Mouse (Mus musculus) hindbrain, embryonic 10.5 days (tissue): ENCODE measurements around the gene Gga1. TPM values are rescaled to one million over a fixed set of nuclear protein-coding genes. Genes with fewer than 3 reads are reported as not detected.
"Not testable (repeated sequence)": the region's sequence is repeated elsewhere in the genome, so short reads cannot be mapped to it uniquely, and the experiment has no call there.

Experiments used
- DNase-seq: peaks from one replicate; pipeline ENCODE4 v3.0.0-alpha.2; 2017; ENCODE audit warnings: low spot score
- H3K27ac ChIP-seq: fragments of 300-500 bp; sonication (generic); 2 replicates; pipeline ENCODE4 v1.5.1; 2016; ENCODE audit warnings: mild to moderate bottlenecking, moderate library complexity
- H3K27me3 ChIP-seq: fragments of 300-500 bp; sonication (generic); 2 replicates; pipeline ENCODE4 v1.6.1; 2016; ENCODE audit warnings: mild to moderate bottlenecking; ENCODE audit not compliant: poor library complexity, insufficient read depth, severe bottlenecking
- H3K36me3 ChIP-seq: fragments of 300-500 bp; sonication (generic); 2 replicates; pipeline ENCODE4 v1.6.1; 2016; ENCODE audit warnings: mild to moderate bottlenecking, moderate library complexity
- H3K4me1 ChIP-seq: fragments of 300-500 bp; sonication (generic); replicated peaks from 2 replicates; pipeline ENCODE4 v1.6.1; 2016; ENCODE audit warnings: mild to moderate bottlenecking
- H3K4me3 ChIP-seq: fragments of 300-500 bp; sonication (generic); 2 replicates; pipeline ENCODE4 v1.5.1; 2016; ENCODE audit warnings: mild to moderate bottlenecking, moderate library complexity
- H3K9me3 ChIP-seq: fragments of 300-500 bp; sonication (generic); 2 replicates; pipeline ENCODE4 v1.6.1; 2016; ENCODE audit warnings: mild to moderate bottlenecking, moderate library complexity
- WGBS: fragments of 180-500 bp; shearing (Covaris S2); methylation state at CpG from one replicate; pipeline ENCODE4 v1.1.7; 2016; 5-methylcytosine and 5-hydroxymethylcytosine counted together
- polyA plus RNA-seq: library from polyadenylated mRNA; unstranded; fragments of >200 nt; fragmentation: Nextera tagmentation; extraction: Ambion mirVana; gene quantifications from 2 replicates; pipeline ENCODE4 v1.2.1, GENCODE M21; 2016

Gga1 gene
- polyA plus RNA-seq, 1 experiment from 2014 or later, result 60.7 TPM

DNA sequence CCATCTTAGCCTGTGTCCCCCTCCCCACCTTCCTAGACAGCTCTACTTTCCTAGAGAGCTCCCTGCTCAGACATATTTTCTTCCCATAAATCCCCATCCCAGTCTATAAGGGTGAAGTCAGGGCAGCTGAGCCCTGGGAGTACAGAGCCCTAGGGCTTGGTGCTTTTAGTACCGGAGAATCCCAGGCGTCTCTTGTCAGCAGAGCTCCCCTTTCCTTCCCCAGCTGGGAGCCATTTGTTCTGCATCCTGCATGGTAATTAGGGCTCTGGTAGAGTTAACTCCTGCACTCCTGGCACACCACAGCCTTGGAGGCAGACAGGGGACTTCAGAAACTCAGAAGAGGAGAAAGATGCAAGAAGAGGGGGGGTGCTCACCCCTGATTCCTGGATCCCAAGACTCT, 37.2 kb upstream of the Gga1 start:
- Histone ChIP-seq H3K4me3 (no peak overlapping the region), H3K36me3 (no peaks in the 10 kb centered on the region), H3K27ac (peak overlapping the region; percentile 81), H3K27me3 (peaks cover 48% of the 10 kb centered on the region), H3K9me3 (peaks cover 4% of the 10 kb centered on the region; the same call in 1 of the 2 replicates), H3K4me1 (peaks cover 81% of the 10 kb centered on the region)
- WGBS, result 0% methylated on average over 2 of the region's 2 CpGs
- peak; percentile 48 for DNase-seq

DNA sequence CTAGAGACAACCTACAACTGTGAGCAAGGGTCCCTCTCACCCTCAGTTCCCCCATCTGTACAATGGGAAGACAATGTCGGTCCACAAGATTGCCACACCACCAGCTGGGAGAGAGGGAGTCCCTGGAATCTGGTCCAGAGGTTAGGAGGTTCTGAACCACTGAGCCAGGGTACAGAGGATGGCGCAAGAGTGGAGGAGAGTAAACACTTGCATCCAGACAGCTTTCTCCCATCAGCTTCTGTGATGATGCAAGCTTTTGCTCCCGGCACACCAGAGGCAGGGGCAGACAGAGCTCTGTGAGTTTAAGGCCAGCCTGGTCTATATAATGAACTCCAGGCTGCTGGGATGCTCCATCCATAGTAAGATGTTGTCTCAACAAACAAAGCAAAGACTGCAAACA, 36.7 kb upstream of the Gga1 start:
- H3K4me3 ChIP-seq, result no peak overlapping the region
- peaks cover 4% of the 10 kb centered on the region; the same call in 1 of the 2 replicates for H3K9me3 ChIP-seq
- H3K36me3 ChIP-seq, result no peaks in the 10 kb centered on the region
- H3K4me1 ChIP-seq, result peaks cover 81% of the 10 kb centered on the region
- WGBS, result 48% methylated on average over 3 of the region's 3 CpGs
- peak; percentile 4 for DNase-seq
- peak overlapping the region; percentile 81 for H3K27ac ChIP-seq
- H3K27me3 ChIP-seq, result peaks cover 53% of the 10 kb centered on the region

DNA sequence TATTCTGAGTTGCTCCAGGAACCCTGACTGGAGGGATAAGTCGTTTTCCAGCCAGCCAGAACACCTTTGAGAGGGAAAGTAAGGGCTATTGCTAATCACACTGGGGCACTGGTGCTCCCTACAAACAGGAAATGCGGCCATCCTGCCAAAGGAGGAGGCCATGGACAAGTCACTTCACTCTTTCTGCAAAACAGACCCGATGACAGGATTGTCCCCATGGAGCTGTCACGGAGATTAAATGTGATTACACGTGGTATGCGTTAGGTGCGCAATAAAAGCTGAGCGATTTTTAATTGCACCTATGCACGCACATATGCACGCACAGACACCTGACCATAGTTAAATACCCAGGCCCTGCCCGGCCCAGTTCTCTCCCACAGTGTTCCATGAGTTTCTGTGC, 36.2 kb upstream of the Gga1 start:
- 56% methylated on average over 11 of the region's 11 CpGs for WGBS
- peak overlapping the region; percentile 81; the same call in 1 of the 2 replicates for H3K27ac ChIP-seq
- H3K4me3 ChIP-seq, result no peak overlapping the region
- H3K36me3 ChIP-seq, result no peaks in the 10 kb centered on the region
- peaks cover 81% of the 10 kb centered on the region for H3K4me1 ChIP-seq
- DNase-seq, result no peak
- H3K9me3 ChIP-seq, result peaks cover 4% of the 10 kb centered on the region; the same call in 1 of the 2 replicates
- peaks cover 56% of the 10 kb centered on the region for H3K27me3 ChIP-seq

DNA sequence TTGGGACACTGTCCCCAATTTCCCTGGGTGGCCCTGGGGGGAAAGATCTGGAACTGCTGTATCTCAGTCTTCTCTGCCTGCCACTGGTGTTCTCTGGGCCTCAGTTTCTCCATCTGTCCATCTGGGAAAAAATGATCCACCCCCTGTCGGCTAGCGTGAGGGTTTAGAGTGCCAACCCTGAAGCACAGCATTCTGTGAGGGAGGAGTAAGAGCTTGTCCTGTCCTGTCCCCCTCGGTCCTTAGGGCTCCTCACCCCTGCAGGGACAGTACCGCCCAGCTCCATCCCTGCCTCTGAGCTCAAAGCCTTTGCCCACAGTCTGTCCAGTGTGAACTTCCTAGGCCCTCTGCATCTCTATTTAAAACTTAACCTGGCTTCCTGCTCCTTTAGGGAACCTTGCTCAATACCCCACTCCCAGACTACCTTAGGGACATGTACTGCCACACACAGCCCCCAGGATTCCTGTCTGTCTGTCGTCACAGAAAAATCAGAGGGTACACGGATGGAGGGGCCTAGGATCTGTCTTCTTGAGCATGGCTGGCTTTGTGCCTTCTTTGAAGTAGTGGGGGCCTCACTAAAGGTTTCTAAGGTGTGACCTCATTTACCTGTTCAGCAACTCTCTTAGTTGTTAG, 35.7 kb upstream of the Gga1 start:
- Histone ChIP-seq H3K4me3 (no peak overlapping the region), H3K4me1 (peaks cover 81% of the 10 kb centered on the region), H3K27ac (peak overlapping the region; percentile 35), H3K36me3 (no peaks in the 10 kb centered on the region), H3K27me3 (peaks cover 56% of the 10 kb centered on the region), H3K9me3 (peaks cover 4% of the 10 kb centered on the region; the same call in 1 of the 2 replicates)
- WGBS, result 36% methylated on average over 6 of the region's 6 CpGs
- DNase-seq, result no peak

DNA sequence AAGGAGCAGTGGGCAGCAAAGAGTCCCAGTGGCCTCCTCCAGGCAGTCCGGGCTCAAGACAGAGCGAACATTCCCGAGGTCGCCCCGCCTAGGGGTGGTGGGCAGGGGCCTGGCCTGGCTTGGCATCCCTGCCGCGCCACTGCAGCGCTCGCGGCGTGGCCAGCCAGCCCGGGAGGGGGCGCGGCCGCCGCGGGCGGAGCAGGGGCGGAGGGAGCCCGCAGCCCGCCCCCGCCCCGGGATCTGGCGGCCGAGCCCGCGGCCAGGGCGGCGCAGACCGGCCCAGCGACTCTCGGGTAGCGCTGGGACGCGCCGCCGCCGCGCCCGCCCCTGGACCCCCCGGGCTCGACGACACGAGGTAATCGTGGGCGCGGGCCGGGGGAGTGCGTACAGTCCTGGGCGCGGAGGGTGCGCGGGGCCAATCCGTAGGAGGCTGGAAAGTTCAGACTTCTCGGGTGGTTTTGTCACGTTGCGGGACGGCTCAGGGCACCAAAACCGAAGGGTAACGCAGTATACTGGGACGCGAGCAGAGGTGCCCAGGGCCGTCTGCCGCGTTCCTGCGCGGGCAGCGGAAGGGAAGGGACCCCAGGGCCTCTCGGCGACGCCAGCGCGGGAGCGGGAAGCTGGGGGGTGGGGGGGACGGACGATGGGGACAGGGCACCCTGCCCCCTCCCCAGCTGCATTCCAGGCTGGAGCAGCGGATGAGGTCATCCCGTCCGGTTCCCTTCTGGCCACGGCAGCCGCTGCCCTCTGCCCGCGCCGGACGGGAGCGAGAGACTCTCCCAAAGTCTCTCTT, 34.4 kb upstream of the Gga1 start, which contains the start of gene Cdc42ep1:
Gene Cdc42ep1 (plus strand): TSS at position 254 of the 793 bp plus-strand sequence.
- peaks cover 87% of the 10 kb centered on the region for H3K4me1 ChIP-seq
- no peaks in the 10 kb centered on the region for H3K36me3 ChIP-seq
- H3K4me3 ChIP-seq, result peak within 1 kb of the TSS; percentile 65
- peaks cover 58% of the 10 kb centered on the region for H3K27me3 ChIP-seq
- no peaks in the 10 kb centered on the region for H3K9me3 ChIP-seq
- H3K27ac ChIP-seq, result peak within 1 kb of the TSS; percentile 92
- peak; percentile 65 for DNase-seq
- WGBS, result under 1% methylated on average over 86 of the region's 86 CpGs

DNA sequence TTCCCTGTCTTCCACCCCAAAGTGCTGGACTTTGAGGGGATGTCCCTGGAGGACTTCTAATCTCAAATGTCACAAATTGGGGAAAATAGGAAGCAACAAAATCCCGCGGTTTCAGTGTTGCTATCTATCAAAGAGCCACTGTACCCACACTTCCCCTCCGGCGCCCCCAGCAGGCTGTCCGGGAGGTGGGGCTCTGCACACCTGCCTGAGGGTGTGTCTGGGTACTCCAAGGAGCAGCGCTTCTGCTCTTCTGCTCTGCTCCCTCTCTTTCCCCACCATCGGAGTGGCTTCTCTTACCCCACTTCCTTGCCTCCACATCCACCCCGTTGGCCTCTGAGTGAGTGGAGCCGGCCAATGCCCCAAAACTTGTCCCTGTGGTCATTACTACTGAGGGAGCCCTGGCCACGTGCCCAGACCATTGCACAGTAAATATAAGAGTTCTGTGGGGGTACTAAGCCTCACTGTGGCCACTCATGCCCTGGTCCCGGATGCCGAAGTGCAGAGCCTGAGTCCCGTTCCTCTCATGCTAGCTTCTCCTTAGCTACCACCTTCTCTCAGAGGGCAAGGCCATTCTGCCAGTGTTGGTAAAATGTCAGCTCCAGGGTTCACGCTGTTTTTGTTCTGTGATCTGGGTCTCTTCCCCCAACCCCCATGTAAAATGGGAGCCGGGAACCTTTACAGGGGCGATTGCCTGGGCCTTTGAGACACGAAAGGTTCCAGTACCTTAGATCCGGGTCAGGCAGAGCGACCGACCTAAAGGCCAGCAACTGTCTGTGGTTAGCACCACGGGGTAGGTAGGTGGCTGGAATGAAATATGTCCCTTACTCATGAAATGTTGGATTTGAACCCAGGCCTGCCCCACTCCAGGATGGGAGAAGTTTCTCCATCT, 33.2 kb upstream of the Gga1 start:
- 39% methylated on average over 21 of the region's 21 CpGs for WGBS
- Histone ChIP-seq H3K36me3 (no peaks in the 10 kb centered on the region), H3K9me3 (no peaks in the 10 kb centered on the region), H3K27me3 (peaks cover 60% of the 10 kb centered on the region), H3K4me3 (peak overlapping the region; percentile 65), H3K4me1 (peaks cover 85% of the 10 kb centered on the region), H3K27ac (peak overlapping the region; percentile 92)
- DNase-seq, result peak; percentile 17

DNA sequence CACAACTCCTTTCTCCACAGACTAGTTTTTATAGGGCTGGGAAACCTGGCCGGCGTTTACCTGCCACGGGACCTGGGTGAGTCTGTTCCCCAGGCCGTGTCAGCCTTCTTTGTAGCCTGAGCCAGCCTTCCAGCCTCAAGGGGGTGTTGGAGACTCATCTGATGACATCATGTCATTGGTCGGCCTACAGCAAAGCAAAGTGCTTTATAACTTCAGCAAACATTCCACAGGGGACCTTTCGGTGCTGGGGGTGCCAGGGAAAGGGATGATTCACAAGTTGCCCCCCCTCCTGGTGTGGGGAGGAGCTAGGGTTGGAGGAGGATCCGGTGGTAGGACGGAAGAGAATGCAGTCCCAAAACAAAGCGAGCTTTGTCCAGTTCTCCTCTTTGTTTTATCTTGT, 32.2 kb upstream of the Gga1 start:
- peaks cover 82% of the 10 kb centered on the region for H3K4me1 ChIP-seq
- peaks cover 65% of the 10 kb centered on the region for H3K27me3 ChIP-seq
- H3K4me3 ChIP-seq, result peak overlapping the region; percentile 65; the same call in 1 of the 2 replicates
- peak overlapping the region; percentile 66 for H3K27ac ChIP-seq
- H3K36me3 ChIP-seq, result 0 out of 2 replicates have a peak, but pooled peaks cover 6% of the 10 kb centered on the region
- DNase-seq, result peak; percentile 16
- 34% methylated on average over 9 of the region's 9 CpGs for WGBS
- H3K9me3 ChIP-seq, result no peaks in the 10 kb centered on the region

DNA sequence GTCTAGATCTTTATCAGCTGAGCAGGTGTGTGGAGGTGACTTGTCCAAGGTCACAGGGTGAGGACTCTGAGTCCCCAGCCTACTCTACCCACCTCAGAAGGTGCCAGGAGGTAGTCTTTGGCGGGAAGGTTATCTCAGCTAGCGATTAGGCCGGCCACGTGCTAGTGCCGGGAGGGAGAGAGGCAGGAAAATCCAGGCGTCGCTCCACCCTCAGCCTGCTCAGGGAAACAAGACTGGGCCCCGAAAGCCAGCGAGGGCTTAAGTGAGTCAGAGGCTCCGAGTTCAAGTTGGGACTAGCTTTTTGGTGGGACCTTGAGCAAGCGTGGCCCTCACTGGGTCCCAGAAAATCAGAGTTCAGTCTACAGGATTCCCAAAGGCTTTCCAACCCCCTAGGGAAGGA, 31.7 kb upstream of the Gga1 start:
- Histone ChIP-seq H3K4me3 (0 out of 2 replicates have a peak overlapping the region, but pooled peaks have one; percentile 13), H3K27me3 (peaks cover 67% of the 10 kb centered on the region), H3K4me1 (peaks cover 82% of the 10 kb centered on the region), H3K36me3 (0 out of 2 replicates have a peak, but pooled peaks cover 6% of the 10 kb centered on the region), H3K9me3 (no peaks in the 10 kb centered on the region), H3K27ac (peak overlapping the region; percentile 66)
- peak; percentile 3 for DNase-seq
- WGBS, result 77% methylated on average over 11 of the region's 11 CpGs

DNA sequence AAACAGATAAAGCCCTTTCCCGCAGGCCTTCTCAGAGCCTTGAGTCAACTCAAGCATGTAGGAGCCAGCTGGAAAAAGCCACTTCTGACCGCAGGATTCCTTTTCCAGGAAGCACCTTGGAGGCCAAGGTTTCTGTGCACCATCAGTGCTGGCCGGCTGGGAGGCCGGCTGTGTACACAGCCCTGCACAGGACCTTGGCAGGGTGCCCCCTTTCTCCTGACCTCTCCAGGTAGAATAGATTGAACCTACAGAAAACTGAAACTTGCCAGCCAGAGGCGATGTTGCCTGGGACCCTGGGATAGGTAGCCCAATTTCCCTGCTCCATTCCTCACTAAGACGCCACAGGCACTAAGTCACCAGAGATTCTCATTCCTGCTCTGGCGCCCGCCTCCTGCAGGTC, 31.1 kb upstream of the Gga1 start:
- peak; percentile 1 for DNase-seq
- H3K4me1 ChIP-seq, result peaks cover 82% of the 10 kb centered on the region
- 0 out of 2 replicates have a peak, but pooled peaks cover 6% of the 10 kb centered on the region for H3K36me3 ChIP-seq
- WGBS, result 85% methylated on average over 8 of the region's 8 CpGs
- no peaks in the 10 kb centered on the region for H3K9me3 ChIP-seq
- H3K4me3 ChIP-seq, result no peak overlapping the region
- peak overlapping the region; percentile 66 for H3K27ac ChIP-seq
- H3K27me3 ChIP-seq, result peaks cover 65% of the 10 kb centered on the region

DNA sequence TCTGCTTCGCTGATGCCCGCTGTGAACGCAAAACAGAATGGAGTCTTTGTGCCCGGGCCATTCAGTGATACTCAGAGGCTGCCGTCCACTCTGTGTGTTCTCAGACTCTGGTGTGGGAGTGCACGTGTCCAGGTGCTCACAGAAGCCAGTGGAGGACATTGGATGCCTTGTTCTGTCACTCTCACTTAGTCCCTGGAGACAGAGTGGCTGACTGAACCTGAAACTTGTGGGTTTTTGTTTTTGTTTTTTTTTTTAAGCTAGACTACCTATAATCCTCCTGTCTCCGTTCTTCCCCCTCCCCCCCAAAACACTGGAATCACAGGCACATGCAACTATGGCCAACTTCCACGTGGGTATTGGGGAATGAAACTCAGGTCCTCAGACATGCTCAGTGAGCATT, 30.6 kb upstream of the Gga1 start:
- H3K36me3 ChIP-seq, result 0 out of 2 replicates have a peak, but pooled peaks cover 6% of the 10 kb centered on the region
- 0 out of 2 replicates have a peak overlapping the region, but pooled peaks have one; percentile 66 for H3K27ac ChIP-seq
- no peaks in the 10 kb centered on the region for H3K9me3 ChIP-seq
- H3K27me3 ChIP-seq, result peaks cover 65% of the 10 kb centered on the region
- peaks cover 82% of the 10 kb centered on the region for H3K4me1 ChIP-seq
- DNase-seq, result no peak
- H3K4me3 ChIP-seq, result no peak overlapping the region
- WGBS, result 81% methylated on average over 8 of the region's 8 CpGs

DNA sequence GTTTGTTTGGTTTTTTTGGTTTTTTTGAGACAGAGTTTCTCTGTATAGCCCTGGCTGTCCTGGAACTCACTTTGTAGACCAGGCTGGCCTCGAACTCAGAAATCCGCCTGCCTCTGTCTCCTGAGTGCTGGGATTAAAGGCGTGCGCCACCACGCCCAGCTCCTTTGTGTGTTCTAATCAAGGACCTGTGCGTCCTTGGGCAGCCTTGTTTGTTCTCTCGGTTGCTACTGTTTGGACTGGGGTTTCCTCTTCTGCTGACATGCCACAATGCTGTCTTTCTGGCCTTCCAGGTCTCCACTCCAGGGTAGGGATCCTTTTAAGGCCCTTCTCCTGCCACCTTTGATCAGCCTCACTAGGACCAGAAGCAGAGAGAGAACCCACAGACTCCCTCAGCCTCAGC, 30.2 kb upstream of the Gga1 start:
- WGBS, result 87% methylated on average over 7 of the region's 7 CpGs
- peaks cover 63% of the 10 kb centered on the region for H3K27me3 ChIP-seq
- H3K36me3 ChIP-seq, H3K4me3 ChIP-seq, DNase-seq, H3K9me3 ChIP-seq: not testable (repeated sequence)
- 0 out of 2 replicates have a peak overlapping the region, but pooled peaks have one; percentile 50 for H3K27ac ChIP-seq
- H3K4me1 ChIP-seq, result peaks cover 82% of the 10 kb centered on the region

DNA sequence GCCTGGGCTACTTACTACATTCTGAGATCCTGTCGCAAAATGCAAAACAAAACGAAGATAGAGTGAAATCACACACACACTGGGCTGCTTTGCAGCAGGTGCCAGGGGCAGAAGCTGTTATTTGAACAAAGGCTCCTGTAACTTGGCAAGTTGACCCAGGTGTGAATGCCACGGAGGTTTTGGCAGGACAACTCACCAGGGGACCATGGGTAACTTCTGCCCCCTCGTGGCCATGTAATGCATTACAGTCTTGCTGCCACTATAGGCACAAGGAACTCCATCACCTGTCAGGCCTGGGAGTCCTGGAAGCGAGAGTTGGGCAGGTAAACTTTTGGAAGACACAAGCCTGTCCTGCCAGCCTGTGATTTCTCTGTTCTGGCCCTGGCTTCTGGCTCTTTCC, 28.5 kb upstream of the Gga1 start:
- DNase-seq, result peak; percentile 77
- H3K9me3 ChIP-seq, result no peaks in the 10 kb centered on the region
- peaks cover 67% of the 10 kb centered on the region for H3K4me1 ChIP-seq
- 30% methylated on average over 5 of the region's 5 CpGs for whole genome bisulfite sequencing
- 0 out of 2 replicates have a peak, but pooled peaks cover 6% of the 10 kb centered on the region for H3K36me3 ChIP-seq
- peaks cover 50% of the 10 kb centered on the region for H3K27me3 ChIP-seq
- H3K27ac ChIP-seq, result no peak overlapping the region
- H3K4me3 ChIP-seq, result no peak overlapping the region
